Mouse (Mus musculus) heart, embryonic 15.5 days (tissue): ENCODE measurements around the gene Adamts9. TPM values are rescaled to one million over a fixed set of nuclear protein-coding genes. Genes with fewer than 3 reads are reported as not detected.

ENCODE experiments used
- ATAC-seq: fragments of 200-750 bp; cut with Nextera tagmentation; replicated peaks from 2 replicates; pipeline ENCODE4 v1.8.0; 2017; ENCODE audit warnings: low read depth, moderate TSS enrichment; ENCODE audit not compliant: insufficient number of reproducible peaks, insufficient read depth, low FRiP score
- H3K27ac ChIP-seq: fragments of 300-500 bp; sonication (generic); 2 replicates; pipeline ENCODE4 v1.5.1; 2015; ENCODE audit warnings: mild to moderate bottlenecking, inconsistent platforms
- H3K27me3 ChIP-seq: fragments of 300-500 bp; sonication (generic); 2 replicates; pipeline ENCODE4 v1.6.1; 2015; ENCODE audit warnings: inconsistent platforms
- H3K36me3 ChIP-seq: fragments of 300-500 bp; sonication (generic); 2 replicates; pipeline ENCODE4 v1.6.1; 2015; ENCODE audit warnings: mild to moderate bottlenecking, inconsistent platforms
- H3K4me1 ChIP-seq: fragments of 300-500 bp; sonication (generic); replicated peaks from 2 replicates; pipeline ENCODE4 v1.6.1; 2015; ENCODE audit warnings: inconsistent platforms
- H3K4me2 ChIP-seq: fragments of 300-500 bp; sonication (generic); 2 replicates; pipeline ENCODE4 v1.6.1; 2015; ENCODE audit warnings: inconsistent platforms, mild to moderate bottlenecking, moderate library complexity
- H3K4me3 ChIP-seq: fragments of 300-500 bp; sonication (generic); 2 replicates; pipeline ENCODE4 v1.5.1; 2015; ENCODE audit warnings: mild to moderate bottlenecking, inconsistent platforms
- H3K9ac ChIP-seq: fragments of 300-500 bp; sonication (generic); 2 replicates; pipeline ENCODE4 v1.6.1; 2015; ENCODE audit warnings: mild to moderate bottlenecking, inconsistent platforms
- H3K9me3 ChIP-seq: fragments of 300-500 bp; sonication (generic); replicated peaks from 2 replicates; pipeline ENCODE4 v1.6.1; 2016; ENCODE audit warnings: inconsistent platforms
- WGBS: fragments of 180-500 bp; shearing (Covaris S2); methylation state at CpG from one replicate; pipeline ENCODE4 v1.1.7; 2015; ENCODE audit warnings: mixed read lengths; 5-methylcytosine and 5-hydroxymethylcytosine counted together
- polyA plus RNA-seq: library from polyadenylated mRNA; unstranded; fragments of >200 nt; fragmentation: Nextera tagmentation; extraction: Ambion mirVana; gene quantifications from 2 replicates; pipeline ENCODE4 v1.2.1, GENCODE M21; 2015

The Adamts9 gene
- polyA plus RNA-seq, 1 experiment from 2014 or later, result 6.5 TPM

- Histone ChIP-seq H3K4me1 (peaks cover 21% of the 10 kb centered on the region), H3K27ac (peak overlapping the region; percentile 53), H3K27me3 (no peaks in the 10 kb centered on the region), H3K9ac (no peak overlapping the region), H3K9me3 (no peaks in the 10 kb centered on the region), H3K4me2 (no peak overlapping the region), H3K4me3 (no peak overlapping the region), H3K36me3 (peaks cover 21% of the 10 kb centered on the region)
- peak; percentile 72; the same call in 1 of the 2 replicates for ATAC-seq
- whole genome bisulfite sequencing, result 35% methylated on average over 6 of the region's 6 CpGs
Measured at GRCm38 (mm10) chr6:92803213-92803612, 140.1 kb downstream of the Adamts9 start.

DNA sequence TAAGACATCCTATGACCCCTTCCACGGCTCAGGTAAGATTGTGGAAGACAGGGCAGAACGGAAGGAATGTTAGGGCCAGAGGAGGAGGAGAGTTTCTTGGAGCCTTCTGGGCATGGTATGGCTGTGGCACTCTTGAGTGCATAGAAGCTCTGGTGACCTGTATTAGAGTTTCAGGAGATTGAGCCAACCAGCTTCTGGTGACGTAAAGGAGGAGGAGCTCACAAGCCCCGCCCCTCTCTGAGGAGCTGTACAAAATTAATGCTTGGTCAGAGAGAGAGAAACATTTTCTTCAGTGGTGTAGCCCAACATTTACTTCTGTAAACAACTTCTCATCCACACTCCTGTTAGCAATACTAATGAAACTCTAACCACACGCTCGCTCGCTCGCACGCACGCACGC, 140.9 kb downstream of the Adamts9 start:
- Histone ChIP-seq H3K4me1 (peaks cover 21% of the 10 kb centered on the region), H3K4me3 (no peak overlapping the region), H3K27me3 (no peaks in the 10 kb centered on the region), H3K9me3 (no peaks in the 10 kb centered on the region), H3K36me3 (peaks cover 27% of the 10 kb centered on the region), H3K9ac (no peak overlapping the region), H3K27ac (no peak overlapping the region), H3K4me2 (no peak overlapping the region)
- no peak for ATAC-seq
- 90% methylated on average over 11 of the region's 11 CpGs for WGBS

DNA sequence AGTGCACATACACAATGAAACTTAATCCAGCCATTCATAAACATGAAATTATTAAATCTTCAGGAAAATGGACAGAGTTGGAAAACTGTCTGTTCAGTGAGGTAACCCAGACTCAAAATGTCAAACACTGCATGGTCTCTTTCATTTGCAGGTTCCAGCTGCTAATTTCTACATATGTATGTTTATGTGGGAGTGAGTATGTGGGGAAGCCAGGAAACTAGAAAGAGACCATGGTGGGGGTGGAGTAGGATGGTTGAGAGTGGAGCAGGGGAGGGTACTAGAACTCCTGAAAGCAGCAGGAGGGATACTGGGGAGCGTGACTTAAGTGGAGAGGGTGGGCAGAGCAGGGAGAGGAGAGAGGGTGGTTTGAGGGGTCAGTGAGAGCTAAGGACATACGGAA, 141.8 kb downstream of the Adamts9 start:
- no peak overlapping the region for H3K4me2 ChIP-seq
- H3K9me3 ChIP-seq, result no peaks in the 10 kb centered on the region
- ATAC-seq, result no peak
- H3K4me1 ChIP-seq, result peaks cover 18% of the 10 kb centered on the region
- H3K27me3 ChIP-seq, result no peaks in the 10 kb centered on the region
- no peak overlapping the region for H3K27ac ChIP-seq
- peaks cover 29% of the 10 kb centered on the region for H3K36me3 ChIP-seq
- no peak overlapping the region for H3K9ac ChIP-seq
- 81% methylated on average over 2 of the region's 2 CpGs for WGBS
- no peak overlapping the region for H3K4me3 ChIP-seq

GRCm38 (mm10) chr6:92793804-92794203, 149.5 kb downstream of the Adamts9 start:
- 73% methylated on average over 6 of the region's 6 CpGs for WGBS
- H3K4me1 ChIP-seq, result no peaks in the 10 kb centered on the region
- H3K9me3 ChIP-seq, result no peaks in the 10 kb centered on the region
- ATAC-seq, result no peak
- H3K4me3 ChIP-seq, result no peak overlapping the region
- H3K9ac ChIP-seq, result no peak overlapping the region
- H3K27me3 ChIP-seq, result no peaks in the 10 kb centered on the region
- no peak overlapping the region for H3K4me2 ChIP-seq
- peaks cover 37% of the 10 kb centered on the region for H3K36me3 ChIP-seq
- no peak overlapping the region for H3K27ac ChIP-seq

DNA sequence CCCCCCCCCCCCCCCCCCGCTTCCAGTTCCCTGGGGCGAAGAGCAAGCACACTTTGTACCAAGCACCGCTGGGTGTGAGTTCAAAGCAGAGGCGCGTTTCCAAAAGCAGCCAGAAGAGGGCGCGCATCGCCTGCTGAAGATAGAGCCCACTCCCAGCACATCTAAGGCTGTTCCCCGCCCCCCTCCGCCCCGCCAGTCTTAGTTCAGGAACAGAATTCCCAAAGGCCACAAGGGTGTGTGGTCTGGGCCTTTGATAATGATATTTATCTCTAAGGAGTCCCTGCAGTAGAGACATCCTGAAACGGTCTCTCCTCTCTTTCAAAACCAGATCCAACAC, 155.9 kb downstream of the Adamts9 start:
- peak; percentile 64; the same call in 1 of the 2 replicates for ATAC-seq
- 2% methylated on average over 12 of the region's 12 CpGs for WGBS

DNA sequence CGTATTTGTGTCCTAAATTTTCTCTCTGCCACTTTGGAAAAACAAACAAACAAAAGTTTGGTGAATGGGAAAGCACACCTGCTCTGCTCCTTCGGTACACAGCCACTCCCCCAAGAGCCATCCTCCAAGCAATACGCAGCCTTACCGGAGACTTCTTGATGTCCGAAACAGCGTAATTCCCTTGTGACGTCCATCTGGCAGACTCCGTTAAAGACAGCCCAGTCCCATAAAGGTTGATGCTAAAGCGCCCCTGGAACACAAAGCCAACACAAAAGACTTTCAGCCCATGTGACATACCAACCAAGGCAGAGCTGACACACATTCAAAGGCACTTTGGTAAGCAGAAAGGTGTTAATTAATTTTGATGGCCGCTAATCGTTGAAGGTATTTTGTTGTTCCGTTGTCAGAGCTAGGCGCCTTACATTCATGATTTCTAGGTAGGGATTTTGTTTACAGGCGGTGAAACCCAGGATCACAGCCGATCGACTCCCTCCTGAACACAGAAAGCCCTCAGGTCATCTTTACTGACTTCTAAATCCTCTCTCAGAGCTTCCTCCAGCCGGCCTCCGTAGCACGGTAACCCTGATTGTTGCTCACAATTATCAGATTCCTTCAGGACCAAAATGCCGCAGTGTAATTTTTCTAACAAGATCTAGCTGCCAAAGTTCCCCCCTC, 156.5 kb downstream of the Adamts9 start:
- 23% methylated on average over 20 of the region's 20 CpGs for WGBS
- Histone ChIP-seq H3K4me1 (peaks cover 8% of the 10 kb centered on the region), H3K36me3 (peaks cover 7% of the 10 kb centered on the region; the same call in 1 of the 2 replicates), H3K9me3 (no peaks in the 10 kb centered on the region), H3K4me2 (peak overlapping the region; percentile 60), H3K9ac (peak overlapping the region; percentile 36; the same call in 1 of the 2 replicates), H3K27ac (no peak overlapping the region), H3K4me3 (peak overlapping the region; percentile 33), H3K27me3 (no peaks in the 10 kb centered on the region; the same call in 1 of the 2 replicates)
- no peak for ATAC-seq

More for the DNA sequence above, 155.9 kb downstream of the Adamts9 start:
- Histone ChIP-seq H3K9ac (no peak overlapping the region; the same call in 1 of the 2 replicates), H3K27ac (no peak overlapping the region), H3K27me3 (no peaks in the 10 kb centered on the region; the same call in 1 of the 2 replicates), H3K4me1 (peaks cover 8% of the 10 kb centered on the region), H3K4me2 (peak overlapping the region; percentile 60), H3K36me3 (peaks cover 8% of the 10 kb centered on the region; the same call in 1 of the 2 replicates), H3K9me3 (no peaks in the 10 kb centered on the region), H3K4me3 (peak overlapping the region; percentile 33)

DNA sequence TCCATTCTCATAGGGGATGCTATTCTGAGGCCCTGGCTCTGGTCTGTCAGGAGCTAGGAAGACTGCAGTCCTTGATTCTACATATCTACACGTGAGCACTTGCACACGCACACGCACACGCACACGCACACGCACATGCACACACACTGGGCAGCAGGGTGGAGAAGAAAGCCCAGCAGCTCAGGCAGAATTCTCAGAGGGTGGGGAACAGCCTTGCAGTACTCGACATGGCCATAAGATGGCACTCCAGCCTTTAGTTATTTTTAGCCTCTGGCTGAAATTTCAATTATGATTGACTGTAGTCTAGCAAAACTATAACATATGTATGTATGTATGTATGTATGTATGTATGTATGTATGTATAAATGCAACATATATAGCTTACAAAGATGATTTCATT, 158.5 kb downstream of the Adamts9 start:
- Histone ChIP-seq H3K9ac (no peak overlapping the region), H3K4me3 (no peak overlapping the region), H3K4me2 (no peak overlapping the region), H3K27ac (no peak overlapping the region), H3K36me3 (no peaks in the 10 kb centered on the region; the same call in 1 of the 2 replicates), H3K4me1 (peaks cover 8% of the 10 kb centered on the region), H3K27me3 (no peaks in the 10 kb centered on the region; the same call in 1 of the 2 replicates), H3K9me3 (no peaks in the 10 kb centered on the region)
- 24% methylated on average over 7 of the region's 7 CpGs for WGBS
- no peak for ATAC-seq

DNA sequence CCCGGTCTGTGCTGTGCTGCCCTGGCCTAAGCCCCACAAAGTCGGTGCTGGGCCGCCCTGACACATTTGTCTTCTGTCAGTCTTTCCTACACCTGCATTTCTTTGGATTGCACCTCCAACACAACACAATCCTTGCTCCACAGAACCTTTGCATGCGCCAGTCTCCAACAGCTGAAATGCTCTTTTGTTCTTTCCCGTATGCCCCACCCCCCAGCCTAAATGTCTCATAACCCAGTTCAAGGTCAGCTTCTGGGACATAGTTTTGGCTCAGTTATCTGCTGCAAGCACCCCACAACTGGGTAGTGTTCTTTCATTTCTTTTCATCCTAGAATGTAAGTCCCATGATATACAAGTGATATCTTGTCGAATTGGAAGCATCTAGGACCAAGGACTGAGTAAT, 161.8 kb downstream of the Adamts9 start:
- H3K4me1 ChIP-seq, result no peaks in the 10 kb centered on the region
- 79% methylated on average over 6 of the region's 6 CpGs for WGBS
- no peak for ATAC-seq
- H3K4me3 ChIP-seq, result no peak overlapping the region
- no peaks in the 10 kb centered on the region for H3K9me3 ChIP-seq
- no peaks in the 10 kb centered on the region; the same call in 1 of the 2 replicates for H3K27me3 ChIP-seq
- no peak overlapping the region for H3K9ac ChIP-seq
- H3K36me3 ChIP-seq, result peaks cover 2% of the 10 kb centered on the region; the same call in 1 of the 2 replicates
- H3K4me2 ChIP-seq, result no peak overlapping the region
- no peak overlapping the region for H3K27ac ChIP-seq

DNA sequence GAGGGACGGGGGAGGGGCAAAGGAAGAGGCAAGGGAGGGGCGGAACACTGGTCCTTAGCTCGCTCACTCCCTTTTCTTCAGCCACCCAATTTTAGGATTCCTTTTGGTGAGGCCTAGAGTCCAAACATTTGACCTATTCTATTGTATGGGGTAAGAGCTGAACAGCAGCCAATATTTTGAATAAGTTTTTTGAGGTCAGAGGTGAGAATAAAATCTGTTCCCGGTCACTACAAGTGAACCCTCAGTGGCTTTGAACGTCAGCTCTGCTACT, 163.4 kb downstream of the Adamts9 start:
- Histone ChIP-seq H3K27me3 (no peaks in the 10 kb centered on the region), H3K4me2 (no peak overlapping the region), H3K9me3 (no peaks in the 10 kb centered on the region), H3K4me3 (no peak overlapping the region), H3K4me1 (no peaks in the 10 kb centered on the region), H3K36me3 (peaks cover 13% of the 10 kb centered on the region; the same call in 1 of the 2 replicates), H3K27ac (no peak overlapping the region), H3K9ac (no peak overlapping the region)
- no peak for ATAC-seq
- 53% methylated on average over 5 of the region's 5 CpGs for WGBS

DNA sequence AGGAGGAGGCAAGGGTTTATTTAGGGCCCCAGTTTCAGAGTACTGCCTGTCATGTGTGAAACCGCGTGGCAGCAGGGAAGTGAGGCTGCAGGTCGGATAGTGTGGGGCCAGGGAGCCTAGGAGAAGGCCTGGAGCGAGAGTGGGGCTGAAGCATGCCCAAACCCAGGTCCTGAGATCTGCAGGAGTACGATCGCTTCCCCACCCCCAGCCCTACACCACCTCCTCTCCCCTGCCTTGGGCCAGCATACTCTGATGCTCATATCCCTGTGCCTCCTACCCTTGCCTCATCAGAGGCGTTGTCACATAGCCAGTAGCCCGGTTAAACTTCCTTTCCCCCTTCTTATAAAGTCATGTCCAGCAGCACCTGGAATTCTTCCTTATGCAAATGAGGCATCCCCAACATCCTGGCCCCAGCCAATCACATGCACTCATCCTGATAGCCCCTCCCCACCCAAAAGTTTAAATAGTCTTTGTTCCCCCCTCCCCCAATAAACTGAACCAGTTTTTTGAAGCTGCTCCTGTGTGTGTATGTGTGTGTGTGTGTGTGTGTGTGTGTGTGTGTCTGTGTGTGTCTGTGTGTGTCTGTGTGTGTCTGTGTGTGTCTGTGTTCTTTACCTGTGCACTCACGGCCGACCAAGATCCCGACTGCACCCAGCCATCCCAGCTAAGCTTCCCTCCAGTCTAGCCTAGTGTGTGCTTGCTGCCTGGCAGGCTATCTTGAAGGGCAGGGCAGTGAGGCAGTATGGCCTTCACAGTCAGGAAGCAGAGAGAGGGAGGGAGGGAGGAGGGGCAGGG, 164.0 kb downstream of the Adamts9 start:
- Histone ChIP-seq H3K4me1 (no peaks in the 10 kb centered on the region), H3K36me3 (peaks cover 13% of the 10 kb centered on the region; the same call in 1 of the 2 replicates), H3K27me3 (no peaks in the 10 kb centered on the region), H3K4me2 (no peak overlapping the region), H3K9me3 (no peaks in the 10 kb centered on the region), H3K9ac (no peak overlapping the region), H3K27ac (no peak overlapping the region), H3K4me3 (no peak overlapping the region)
- ATAC-seq, result 0 out of 2 replicates have a peak, but pooled peaks have one; percentile 47
- 69% methylated on average over 11 of the region's 11 CpGs for WGBS

- H3K9me3 ChIP-seq, result no peaks in the 10 kb centered on the region
- H3K4me1 ChIP-seq, result no peaks in the 10 kb centered on the region
- no peak for ATAC-seq
- WGBS, result 19% methylated on average over 2 of the region's 2 CpGs
- H3K27me3 ChIP-seq, result no peaks in the 10 kb centered on the region
- H3K4me3 ChIP-seq, result no peak overlapping the region
- no peak overlapping the region for H3K27ac ChIP-seq
- H3K36me3 ChIP-seq, result peaks cover 22% of the 10 kb centered on the region; the same call in 1 of the 2 replicates
- no peak overlapping the region for H3K9ac ChIP-seq
- H3K4me2 ChIP-seq, result no peak overlapping the region
Measured at GRCm38 (mm10) chr6:92776356-92776755, 166.9 kb downstream of the Adamts9 start.
